Mouse (Mus musculus): ENCODE results near the gene Gm20547.

The Gm20547 gene

DNA sequence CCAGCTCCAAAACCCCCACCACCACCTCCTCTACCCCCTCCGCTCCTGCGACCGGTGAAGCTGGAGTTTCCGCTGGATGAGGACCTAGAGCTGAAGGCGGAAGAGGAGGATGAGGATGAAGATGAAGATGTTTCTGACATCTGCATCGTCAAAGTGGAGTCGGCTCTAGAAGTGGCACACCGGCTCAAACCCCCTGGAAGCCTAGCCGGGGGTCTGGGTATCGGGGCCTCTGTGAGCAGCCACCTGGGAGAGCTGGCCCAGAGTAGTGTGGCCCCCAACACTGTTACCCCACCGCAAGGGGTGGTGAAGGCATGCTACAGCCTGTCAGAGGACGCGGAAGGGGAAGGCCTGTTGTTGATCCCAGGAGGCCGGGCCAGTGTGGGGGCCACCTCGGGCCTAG lies 13.9 kb upstream of the Gm20547 start:
- DNase-seq, result no peak

GRCm38 (mm10) chr17:34894801-34895530 lies 13.1 kb upstream of the Gm20547 start:
- DNase-seq, result peak; percentile 69 to 80

GRCm38 (mm10) chr17:34894074-34894597 lies 12.3 kb upstream of the Gm20547 start:
- peak; percentile 97 to 98 for DNase-seq

- DNase-seq, result no peak
Measured at GRCm38 (mm10) chr17:34893072-34893824, 11.4 kb upstream of the Gm20547 start.

DNA sequence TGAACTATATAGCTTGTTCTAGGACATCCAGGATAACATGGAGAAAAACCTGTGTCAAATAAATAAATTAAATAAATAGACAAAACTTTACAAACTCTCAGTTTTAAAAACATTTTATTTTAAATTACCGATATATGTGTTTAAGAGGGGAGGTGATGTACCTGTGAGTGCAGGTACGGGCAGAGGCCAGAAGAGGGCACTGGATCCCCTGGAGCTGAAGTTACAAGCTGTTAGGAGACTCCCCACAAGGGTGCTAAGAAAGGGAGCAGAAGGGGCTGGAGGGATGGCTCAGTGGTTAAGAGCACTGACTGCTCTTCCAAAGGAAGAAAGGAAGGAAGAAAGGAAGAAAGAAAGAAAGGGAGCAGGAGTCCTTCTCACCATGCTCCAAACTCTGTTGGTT lies 9.5 kb upstream of the Gm20547 start:
- no peak for DNase-seq

DNA sequence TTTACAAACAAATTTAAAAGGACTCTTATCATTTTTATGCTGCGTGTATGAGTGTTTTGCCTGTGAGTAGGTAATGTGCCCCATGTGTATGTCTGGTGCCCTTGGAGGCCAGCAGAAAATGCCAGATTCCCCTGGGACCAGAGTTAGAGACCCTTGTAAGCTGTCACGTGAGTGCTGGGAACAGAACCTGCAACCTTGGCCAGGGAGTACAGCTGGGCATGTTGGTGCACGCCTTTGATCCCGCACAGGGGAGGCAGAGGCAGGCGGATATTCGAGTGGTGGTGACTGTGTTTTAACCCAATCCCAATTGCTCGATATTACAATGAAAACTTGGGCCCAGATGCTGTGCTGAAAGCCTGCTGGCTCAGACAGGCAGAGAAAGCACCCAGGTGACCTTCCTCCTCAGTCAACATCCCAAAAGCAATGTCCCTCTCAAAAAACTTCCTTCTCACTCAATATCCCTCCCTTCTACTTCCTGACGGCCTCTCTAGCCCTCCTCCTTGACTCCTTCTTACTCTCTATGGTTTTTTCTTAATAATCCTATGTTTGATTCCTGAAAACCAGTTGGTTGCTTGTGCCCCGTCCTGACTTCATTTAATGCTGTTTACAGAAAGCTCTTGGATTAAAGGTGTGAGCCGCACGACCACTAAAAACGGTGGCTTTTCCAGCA lies 8.4 kb upstream of the Gm20547 start:
- no peak for DNase-seq

DNA sequence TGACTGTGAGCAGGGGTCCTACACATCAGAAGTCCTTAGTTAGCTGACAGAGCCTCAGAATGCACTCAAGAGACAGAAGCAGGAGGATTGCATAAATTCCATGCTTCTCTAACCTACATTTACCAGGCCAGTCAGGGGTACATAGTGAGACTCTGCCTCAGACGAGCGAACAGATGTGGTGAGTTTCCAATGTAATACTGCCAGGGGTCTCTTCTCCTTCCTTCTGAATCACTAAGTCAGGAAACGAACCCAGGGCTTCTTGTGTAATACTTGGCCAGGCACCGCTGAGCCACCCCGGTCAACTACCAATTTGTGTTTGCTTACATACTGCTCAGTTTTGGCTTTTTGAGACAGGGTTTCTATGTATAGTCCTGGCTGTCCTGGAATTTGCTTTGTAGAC lies 6.1 kb upstream of the Gm20547 start:
- no peak for DNase-seq

- DNase-seq, result no peak
Measured at GRCm38 (mm10) chr17:34885615-34886014, 3.8 kb upstream of the Gm20547 start.

DNA sequence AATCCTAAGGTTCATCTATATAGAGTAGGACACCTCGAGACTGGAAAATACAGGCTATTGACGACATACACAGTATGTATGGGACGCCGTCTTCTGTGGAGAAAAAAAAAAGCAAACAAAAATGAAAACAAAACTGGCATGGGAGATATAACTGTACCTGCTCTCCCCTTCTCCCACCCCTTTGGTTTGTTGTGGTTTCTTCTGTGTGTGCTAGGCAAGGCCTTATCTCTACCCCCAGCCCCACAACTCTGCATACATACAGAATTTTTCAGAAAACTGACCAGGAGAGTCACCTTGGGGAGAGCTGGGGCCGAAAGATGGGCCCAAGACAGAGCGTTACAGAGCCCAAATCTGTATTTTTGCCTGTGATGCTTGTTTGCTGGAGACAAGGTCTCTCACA lies 2.9 kb upstream of the Gm20547 start:
- no peak for DNase-seq

- DNase-seq, result no peak
Measured at GRCm38 (mm10) chr17:34883332-34883731, 1.5 kb upstream of the Gm20547 start.

GRCm38 (mm10) chr17:34881166-34881565 lies 676 bp downstream of the Gm20547 start:
- DNase-seq, result no peak

- no peak for DNase-seq
Measured at GRCm38 (mm10) chr17:34879336-34879879, 2.4 kb downstream of the Gm20547 start, which contains the start of gene Zbtb12. Gene Zbtb12, plus strand, starts transcription at chr17:34879483.

- DNase-seq, result no peak
Measured at GRCm38 (mm10) chr17:34874321-34874720, 7.5 kb downstream of the Gm20547 start.

DNA sequence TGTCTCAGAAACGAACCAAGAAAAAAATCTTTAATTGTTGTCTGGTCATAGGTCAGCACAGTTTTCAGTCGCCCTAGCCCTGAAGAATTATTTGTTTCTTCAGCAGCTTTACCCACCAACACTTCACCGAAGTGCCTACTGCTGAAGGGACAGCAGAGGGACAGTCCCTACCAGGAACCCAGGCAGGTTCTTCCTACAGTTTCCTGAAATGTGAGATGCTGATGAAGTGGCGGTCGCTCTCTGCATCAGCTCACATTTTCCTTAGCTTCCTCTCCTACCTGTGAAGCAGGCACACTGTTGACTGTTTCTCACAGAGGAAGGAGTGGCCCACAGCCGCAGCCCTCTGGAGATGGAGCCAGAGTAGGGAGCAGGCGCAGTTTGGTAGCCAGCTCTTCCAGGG lies 15.9 kb downstream of the Gm20547 start:
- no peak for DNase-seq

GRCm38 (mm10) chr17:34862416-34863081 lies 19.3 kb downstream of the Gm20547 start, which contains the start of gene Cfb:
Gene Cfb, minus strand, starts transcription at chr17:34862518.
- DNase-seq, result no peak

- DNase-seq, result no peak
Measured at GRCm38 (mm10) chr17:34861704-34862415, 20.0 kb downstream of the Gm20547 start.

DNA sequence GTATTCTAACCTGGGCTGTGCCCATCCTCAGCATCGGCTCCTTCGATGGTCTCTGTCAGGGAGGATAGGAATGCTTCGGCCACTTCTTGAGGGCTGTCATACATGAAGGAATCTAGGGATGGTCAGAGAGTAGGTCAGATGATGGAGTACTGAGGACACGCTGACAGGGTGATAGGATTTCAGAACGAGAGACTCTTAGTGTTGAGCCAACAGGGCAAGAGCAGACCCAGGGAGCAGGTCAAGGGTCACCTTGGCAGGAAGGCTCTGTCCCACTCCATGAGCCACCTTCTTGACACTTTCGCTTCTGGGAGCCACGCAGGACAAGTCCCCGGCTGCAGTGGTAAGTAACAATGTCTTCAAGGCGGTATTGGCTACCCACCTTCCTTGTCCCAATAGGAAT lies 21.3 kb downstream of the Gm20547 start:
- DNase-seq, result no peak

DNA sequence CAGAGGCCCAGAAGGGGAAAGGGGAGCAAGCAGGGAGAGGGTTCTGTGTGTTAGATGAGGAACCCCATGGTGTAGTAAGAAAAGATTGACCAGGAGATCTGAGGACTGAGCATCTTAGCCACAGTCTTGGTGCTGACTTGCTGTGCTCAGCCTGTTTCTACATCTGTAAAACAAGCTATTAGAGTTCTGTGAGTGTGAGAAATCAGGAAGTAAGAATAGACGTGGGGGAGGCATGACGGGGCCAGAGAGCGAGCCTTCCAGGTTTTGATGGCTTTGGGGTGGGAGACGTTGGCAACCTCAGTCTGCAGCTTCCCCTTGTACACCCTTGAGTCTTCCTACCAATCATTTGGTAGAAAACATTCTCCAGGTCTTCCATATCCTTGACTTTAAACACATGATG lies 23.2 kb downstream of the Gm20547 start:
- DNase-seq, result no peak

- peak; percentile 75 to 81 for DNase-seq
Measured at GRCm38 (mm10) chr17:34855825-34856224, 26.0 kb downstream of the Gm20547 start.

DNA sequence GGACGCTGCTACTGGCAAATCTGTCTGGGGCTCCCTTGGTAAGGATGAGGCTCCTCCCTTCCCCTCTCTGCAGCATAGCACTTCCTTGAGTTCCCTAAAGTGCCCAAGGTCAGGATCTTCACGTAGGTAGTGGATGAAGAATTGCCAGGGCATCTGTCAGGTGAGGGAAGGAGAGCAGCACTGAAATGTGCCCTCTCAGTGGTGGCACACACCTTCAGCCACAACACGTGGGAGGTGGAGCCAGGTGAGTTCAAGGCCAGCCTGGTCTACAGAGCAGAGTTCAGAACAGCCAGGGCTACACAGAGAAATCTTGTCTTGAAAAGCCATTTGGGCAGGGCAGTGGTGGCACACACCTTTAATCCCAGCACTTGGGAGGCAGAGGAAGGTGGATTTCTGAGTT lies 27.1 kb downstream of the Gm20547 start:
- no peak for DNase-seq

DNA sequence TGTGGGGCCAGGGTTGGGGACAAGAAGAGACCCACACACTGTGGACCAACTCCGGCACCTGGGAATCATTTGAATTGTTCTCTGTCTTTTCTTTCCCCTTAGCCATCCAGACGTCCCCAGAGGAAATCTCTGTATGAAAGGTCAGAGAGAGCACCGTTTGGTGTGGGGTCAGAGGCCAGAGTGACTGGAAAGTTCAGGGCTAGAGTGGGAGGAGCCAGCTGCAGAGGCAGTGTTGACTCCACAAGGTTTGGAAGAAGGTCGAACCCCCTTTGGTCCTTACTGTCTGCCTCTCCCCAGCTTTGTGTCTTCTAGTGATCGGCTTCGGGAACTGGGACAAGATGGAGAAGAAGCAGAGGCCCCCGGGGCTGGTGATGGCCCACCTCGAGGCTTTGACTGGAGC lies 28.3 kb downstream of the Gm20547 start:
- no peak for DNase-seq

All from cerebellum, postnatal 10 days (tissue).